Mouse (Mus musculus): ENCODE data around the gene Capn12.
"Not testable (repeated sequence)": the region's sequence is repeated elsewhere in the genome, so short reads cannot be mapped to it uniquely, and the experiment has no call there.

Gene Capn12

GRCm38 (mm10) chr7:28877856-28878255 lies 3.4 kb upstream of the Capn12 start:
- no peak for DNase-seq (ENCODE audit: low spot score)

GRCm38 (mm10) chr7:28879606-28880005 lies 1.6 kb upstream of the Capn12 start:
- DNase-seq (ENCODE audit: low spot score) = no peak

- no peak for DNase-seq (ENCODE audit: low spot score)
Observed at GRCm38 (mm10) chr7:28880554-28880953, 668 bp upstream of the Capn12 start.

- no peak for DNase-seq (ENCODE audit: low spot score)
Observed at GRCm38 (mm10) chr7:28883039-28883438, 1.8 kb downstream of the Capn12 start.

GRCm38 (mm10) chr7:28883704-28884103 lies 2.5 kb downstream of the Capn12 start:
- not testable (repeated sequence) for DNase-seq (ENCODE audit: low spot score)

GRCm38 (mm10) chr7:28886486-28886885 lies 5.3 kb downstream of the Capn12 start:
- no peak for DNase-seq (ENCODE audit: low spot score)

- no peak for DNase-seq (ENCODE audit: low spot score)
Observed at GRCm38 (mm10) chr7:28888701-28889161, 7.5 kb downstream of the Capn12 start.

- no peak for DNase-seq (ENCODE audit: low spot score)
Observed at GRCm38 (mm10) chr7:28892601-28893000, 11.4 kb downstream of the Capn12 start.

- DNase-seq (ENCODE audit: low spot score) = peak; percentile 53
Observed at GRCm38 (mm10) chr7:28893643-28894265, 12.5 kb downstream of the Capn12 start.

- DNase-seq (ENCODE audit: low spot score) = no peak
Observed at GRCm38 (mm10) chr7:28894942-28895341, 13.7 kb downstream of the Capn12 start.

GRCm38 (mm10) chr7:28897661-28898060 lies 16.4 kb downstream of the Capn12 start:
- no peak for DNase-seq (ENCODE audit: low spot score)

GRCm38 (mm10) chr7:28899972-28900371 lies 18.8 kb downstream of the Capn12 start:
- no peak for DNase-seq (ENCODE audit: low spot score)

- no peak for DNase-seq (ENCODE audit: low spot score)
Observed at GRCm38 (mm10) chr7:28901311-28902125, 20.3 kb downstream of the Capn12 start.

GRCm38 (mm10) chr7:28902180-28902579 lies 21.0 kb downstream of the Capn12 start:
- no peak for DNase-seq (ENCODE audit: low spot score)

GRCm38 (mm10) chr7:28902809-28903208 lies 21.6 kb downstream of the Capn12 start:
- no peak for DNase-seq (ENCODE audit: low spot score)

GRCm38 (mm10) chr7:28903778-28904177 lies 22.6 kb downstream of the Capn12 start:
- no peak for DNase-seq (ENCODE audit: low spot score)

- no peak for DNase-seq (ENCODE audit: low spot score)
Observed at GRCm38 (mm10) chr7:28907195-28907594, 26.0 kb downstream of the Capn12 start.

- no peak for DNase-seq (ENCODE audit: low spot score)
Observed at GRCm38 (mm10) chr7:28911632-28912031, 30.4 kb downstream of the Capn12 start.

- DNase-seq (ENCODE audit: low spot score) = no peak
Observed at GRCm38 (mm10) chr7:28913171-28913570, 31.9 kb downstream of the Capn12 start.

GRCm38 (mm10) chr7:28916491-28916890 lies 35.3 kb downstream of the Capn12 start:
- DNase-seq (ENCODE audit: low spot score) = no peak

GRCm38 (mm10) chr7:28917503-28918426 lies 36.5 kb downstream of the Capn12 start:
- peak; percentile 69 for DNase-seq (ENCODE audit: low spot score)

- DNase-seq (ENCODE audit: low spot score) = no peak
Observed at GRCm38 (mm10) chr7:28918540-28918939, 37.3 kb downstream of the Capn12 start.
